Mouse (Mus musculus): ENCODE data around the gene Tescl. TPM values are rescaled to one million over a fixed set of nuclear protein-coding genes. Genes with fewer than 3 reads are reported as not detected.

The Tescl gene
- total RNA-seq, 2 experiments from 2014 or later, result not detected

DNA sequence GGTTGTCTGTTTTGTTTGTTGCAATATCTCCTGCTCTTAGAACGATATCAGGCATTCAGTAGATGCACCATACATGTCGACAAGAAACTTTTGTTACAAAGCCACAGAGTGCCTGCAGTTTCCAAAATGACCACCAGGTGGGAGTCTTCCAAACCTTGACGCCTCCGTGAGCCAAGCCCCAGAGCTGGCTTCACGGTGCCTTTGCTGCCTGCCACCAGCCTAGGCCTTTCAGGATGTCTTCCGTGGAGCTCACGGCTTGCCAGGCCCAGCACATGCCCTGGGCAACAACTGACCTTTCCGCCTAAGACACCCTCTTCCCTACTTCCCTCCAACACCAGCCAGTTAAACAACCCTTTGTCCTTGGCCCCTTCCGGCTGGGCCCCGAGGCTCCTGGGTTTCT lies 31.1 kb upstream of the Tescl start:
- peak; percentile 86 to 90 for DNase-seq (ENCODE audit: low spot score in 2 of 2)

- DNase-seq (ENCODE audit: low spot score in 2 of 2), result peak in 1 of 2 experiments; percentile 24
Measured at GRCm38 (mm10) chr7:24363228-24363627, 29.5 kb upstream of the Tescl start.

DNA sequence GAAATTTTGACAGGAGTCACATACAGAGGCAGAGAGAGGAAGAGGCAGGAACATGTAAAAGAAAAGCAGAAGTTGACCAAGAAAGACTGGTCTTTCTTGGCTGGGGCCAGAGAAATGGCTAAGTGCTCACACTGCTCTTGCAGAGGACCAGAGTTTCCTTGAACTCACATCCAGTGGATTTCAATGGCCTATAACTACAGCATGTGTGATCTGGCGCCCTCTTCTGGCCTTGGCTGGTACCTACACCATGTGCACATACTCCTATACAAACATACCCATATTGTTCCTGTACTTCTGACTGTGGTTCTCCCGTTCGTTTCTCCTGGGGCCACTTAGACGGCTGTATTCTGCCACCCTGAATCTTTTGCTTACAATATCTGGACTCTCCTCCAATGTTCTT lies 27.3 kb upstream of the Tescl start:
- no peak for DNase-seq (ENCODE audit: low spot score in 2 of 2)

GRCm38 (mm10) chr7:24359269-24359668 lies 25.5 kb upstream of the Tescl start:
- no peak for DNase-seq (ENCODE audit: low spot score in 2 of 2)

DNA sequence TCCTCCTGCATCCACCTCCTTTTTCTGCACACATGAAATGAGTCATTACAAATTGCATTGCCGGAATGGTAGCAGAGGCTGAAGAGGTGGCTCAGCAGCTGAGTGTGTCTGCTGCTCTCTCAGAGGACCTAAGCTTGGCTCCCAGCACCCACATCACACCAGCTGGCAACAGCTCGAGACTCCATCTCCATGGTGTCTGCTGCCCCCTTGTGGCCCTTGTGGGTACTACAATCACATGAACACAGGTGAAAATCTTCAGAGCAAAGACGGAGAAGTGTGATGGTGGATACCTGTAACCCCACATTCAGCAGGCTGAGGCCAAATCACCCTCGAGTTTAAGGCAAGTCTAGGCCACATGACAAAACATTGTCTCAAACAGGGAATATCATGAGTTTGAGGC lies 24.2 kb upstream of the Tescl start:
- no peak for DNase-seq (ENCODE audit: low spot score in 2 of 2)

- DNase-seq (ENCODE audit: low spot score in 2 of 2), result no peak
Measured at GRCm38 (mm10) chr7:24356081-24356480, 22.3 kb upstream of the Tescl start.

DNA sequence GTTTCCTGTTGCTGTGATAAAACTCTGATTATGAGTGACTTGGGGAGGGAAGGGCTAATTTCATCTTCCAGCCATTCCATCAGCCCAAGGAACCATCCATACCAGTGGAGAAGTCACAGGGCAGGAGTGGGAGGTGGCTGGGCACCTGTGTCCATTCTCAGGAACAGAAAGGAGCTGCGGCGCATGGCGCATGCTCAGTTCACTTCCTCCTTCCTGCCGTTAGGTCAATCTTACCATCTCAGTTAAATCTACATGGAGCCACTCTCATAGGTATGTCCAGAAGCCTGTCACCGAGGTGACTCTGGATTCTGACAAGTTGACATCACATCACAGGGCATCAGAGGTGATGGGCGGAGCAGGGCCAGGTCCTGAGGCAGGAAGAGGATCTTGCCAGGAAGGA lies 21.9 kb upstream of the Tescl start:
- no peak for DNase-seq (ENCODE audit: low spot score in 2 of 2)

GRCm38 (mm10) chr7:24348896-24349295 lies 15.2 kb upstream of the Tescl start, which contains the start of gene Lypd5:
Gene Lypd5, plus strand, starts transcription at chr7:24349196.
- DNase-seq (ENCODE audit: low spot score in 2 of 2), result no peak

GRCm38 (mm10) chr7:24346444-24346843 lies 12.7 kb upstream of the Tescl start:
- no peak for DNase-seq (ENCODE audit: low spot score in 2 of 2)

DNA sequence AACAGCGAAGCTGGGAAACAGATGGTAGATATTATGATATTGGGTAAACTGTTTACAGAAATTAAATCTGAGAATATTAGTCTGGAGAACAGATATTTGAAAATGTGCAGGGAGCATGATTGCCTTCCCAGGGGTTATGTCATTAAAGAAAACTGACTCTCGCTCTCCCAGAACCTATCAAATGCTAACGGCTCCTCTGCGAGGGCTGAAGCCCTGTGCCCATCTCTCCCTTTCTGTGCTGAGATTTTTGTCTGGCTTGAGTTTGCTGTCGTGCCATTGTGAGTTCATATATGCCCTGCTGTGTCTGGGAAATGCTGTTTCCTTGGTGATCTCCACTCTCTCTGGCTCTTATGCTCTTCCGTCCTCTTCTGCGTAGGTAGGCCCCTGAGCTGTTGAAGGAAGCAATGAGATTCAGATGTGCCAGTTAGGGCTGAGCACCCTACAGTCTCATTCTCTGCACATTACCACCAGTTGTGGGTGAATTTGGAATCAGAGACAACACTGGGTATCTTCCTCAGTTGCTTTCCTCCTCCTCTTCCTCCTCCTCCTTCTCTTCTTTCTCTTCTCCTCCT lies 10.1 kb upstream of the Tescl start:
- DNase-seq (ENCODE audit: low spot score in 2 of 2), result no peak

GRCm38 (mm10) chr7:24338241-24338640 lies 4.5 kb upstream of the Tescl start:
- DNase-seq (ENCODE audit: low spot score in 2 of 2), result no peak

GRCm38 (mm10) chr7:24335699-24336309 lies 2.1 kb upstream of the Tescl start:
- DNase-seq (ENCODE audit: low spot score in 2 of 2), result peak; percentile 73 to 81

DNA sequence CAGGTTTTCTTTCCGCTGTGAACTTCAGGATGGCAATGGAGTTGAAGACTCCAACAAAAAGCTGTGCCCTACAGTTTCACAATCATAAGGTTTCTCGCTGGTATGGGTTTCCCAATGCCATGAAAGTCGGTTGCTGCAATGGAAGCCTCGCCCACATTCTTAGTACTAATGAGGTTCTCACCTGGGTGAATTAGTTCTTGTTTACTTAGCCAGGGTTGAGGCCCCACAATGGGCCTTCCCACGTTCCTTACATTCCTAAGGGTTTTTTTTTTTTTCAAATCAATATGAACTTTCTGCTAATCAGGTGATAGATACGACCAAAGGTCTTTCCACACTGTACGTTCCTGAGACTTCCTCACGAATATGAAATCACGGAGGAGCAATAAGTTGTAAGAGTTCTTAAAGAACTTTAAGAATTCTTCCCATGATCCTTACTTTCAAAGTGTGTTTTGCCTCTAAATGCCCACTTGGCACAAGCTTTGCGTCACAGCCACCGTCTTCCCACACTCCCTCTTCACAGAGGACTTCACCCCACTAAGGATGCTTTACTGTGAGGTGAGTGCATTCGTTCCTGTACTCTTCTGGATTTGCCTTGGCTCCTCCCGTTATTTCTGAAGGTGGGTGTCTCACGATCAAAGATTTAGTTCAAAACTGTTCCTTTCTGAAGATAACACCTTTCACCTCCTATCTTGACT lies 6.3 kb downstream of the Tescl start:
- no peak for DNase-seq (ENCODE audit: low spot score in 2 of 2)

- DNase-seq (ENCODE audit: low spot score in 2 of 2), result no peak
Measured at GRCm38 (mm10) chr7:24326273-24327135, 7.2 kb downstream of the Tescl start.

GRCm38 (mm10) chr7:24325675-24326128 lies 8.0 kb downstream of the Tescl start:
- DNase-seq (ENCODE audit: low spot score in 2 of 2), result peak in 1 of 2 experiments; percentile 13

DNA sequence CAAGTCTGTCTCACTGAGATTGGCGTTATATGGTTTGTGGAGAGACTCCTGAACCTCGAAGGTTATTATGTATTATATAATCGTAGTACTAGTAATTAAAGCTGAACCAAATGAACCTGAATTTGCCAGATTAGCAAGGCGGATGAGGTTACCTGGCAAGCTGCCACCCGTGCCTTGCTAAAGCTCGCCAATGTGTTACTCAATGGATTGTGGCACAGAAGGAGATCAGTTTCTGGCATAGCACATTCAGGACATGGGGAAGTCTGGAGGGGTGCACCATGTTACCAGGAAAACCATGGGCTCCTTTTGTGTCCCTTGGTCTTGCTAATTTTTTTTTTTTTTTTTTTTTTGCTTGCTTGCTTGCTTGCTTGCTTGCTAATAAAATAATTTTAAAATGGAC lies 8.5 kb downstream of the Tescl start:
- no peak for DNase-seq (ENCODE audit: low spot score in 2 of 2)

DNA sequence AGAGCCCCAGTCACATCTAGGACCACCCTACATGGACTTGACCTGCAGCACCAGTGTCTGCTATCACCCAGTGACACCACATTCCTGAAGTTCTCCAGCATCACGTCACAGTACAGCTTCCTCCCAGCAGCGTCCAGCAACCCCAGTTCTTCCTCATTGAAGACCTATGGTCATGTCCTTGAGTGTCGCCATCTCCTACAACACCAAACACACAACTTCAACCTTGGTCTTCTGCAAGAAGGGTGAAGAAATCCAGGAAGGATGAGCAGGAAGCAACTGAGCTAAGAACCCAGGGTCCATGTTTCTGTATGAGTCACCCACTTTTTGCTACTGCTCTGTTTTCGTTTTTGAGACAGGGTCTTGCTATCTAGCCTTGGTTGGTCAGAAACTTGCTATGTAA lies 11.1 kb downstream of the Tescl start:
- no peak for DNase-seq (ENCODE audit: low spot score in 2 of 2)

GRCm38 (mm10) chr7:24318942-24319341 lies 14.8 kb downstream of the Tescl start:
- no peak for DNase-seq (ENCODE audit: low spot score in 2 of 2)

DNA sequence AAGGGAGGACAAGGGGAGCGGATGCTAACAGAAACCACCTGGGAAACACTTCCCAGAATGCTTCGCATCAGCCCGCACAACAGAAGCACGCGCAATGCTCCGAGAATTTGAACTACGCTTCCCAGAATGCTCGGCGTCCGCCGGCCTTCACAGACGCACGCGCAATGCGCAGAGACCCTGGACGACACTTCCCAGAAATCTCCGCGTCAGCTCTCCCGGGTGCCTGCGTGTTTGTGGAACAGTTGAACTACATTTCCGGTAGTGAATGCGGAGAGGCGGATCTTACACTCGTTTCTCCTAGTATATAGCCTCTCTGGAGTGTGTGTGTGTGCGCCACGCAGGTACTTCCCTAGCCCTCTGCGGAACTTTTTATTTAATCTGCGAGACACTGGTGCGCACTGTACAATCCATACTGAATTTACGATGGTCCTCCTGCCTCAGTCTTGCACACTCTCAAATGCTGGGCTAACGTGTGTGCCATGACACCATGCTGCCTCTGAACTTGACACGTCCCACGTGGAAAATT lies 17.1 kb downstream of the Tescl start, which contains the start of gene Zfp94:
TSS of gene Zfp94 (minus strand) at position 100 of the 526 bp plus-strand sequence.
- DNase-seq (ENCODE audit: low spot score in 2 of 2), result peak; percentile 95 to 99

DNA sequence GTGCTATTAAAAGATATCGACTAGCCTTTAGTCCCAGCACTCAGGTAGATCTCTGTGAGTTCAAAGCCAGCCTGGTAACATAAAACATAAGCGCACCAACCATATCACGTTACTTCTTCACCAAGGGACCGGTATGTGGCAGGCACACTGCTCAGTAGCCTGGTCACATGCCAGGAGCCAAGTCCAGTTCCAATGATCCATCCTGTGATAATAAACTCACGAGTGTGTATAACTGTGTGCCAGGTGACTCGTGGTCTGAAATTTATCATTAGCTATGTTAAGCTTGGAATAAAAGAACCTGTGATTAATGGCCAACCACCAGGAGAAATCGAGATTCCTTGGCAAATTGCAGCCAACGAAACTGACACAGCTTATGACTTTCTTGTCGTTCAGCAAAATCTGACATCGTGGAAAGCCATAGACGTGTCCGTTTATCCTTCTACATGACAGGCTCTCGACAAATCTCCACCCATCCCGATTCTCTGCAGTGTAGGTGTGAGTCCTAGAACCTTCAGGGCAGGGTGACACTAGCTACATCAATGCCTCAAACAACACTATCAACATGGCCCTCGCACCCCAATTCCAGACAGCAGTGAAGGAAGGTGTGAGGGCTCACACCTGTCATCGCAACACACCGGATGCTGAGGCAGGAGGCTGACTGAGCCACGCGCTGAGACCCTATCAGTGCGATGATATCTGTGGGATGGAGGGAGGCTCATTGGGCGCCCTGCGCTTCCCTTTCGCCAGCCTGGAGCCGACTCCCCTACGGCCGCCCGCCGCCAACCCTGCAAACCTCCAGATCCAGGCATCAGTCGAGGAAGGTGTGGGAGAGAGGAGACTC lies 17.8 kb downstream of the Tescl start:
- peak; percentile 22 for DNase-seq (ENCODE audit: low spot score in 2 of 2)

Measured in layer of hippocampus, postnatal 14 days (tissue).